Mouse (Mus musculus) CH12F3 (cell line): Measurements from ENCODE around the gene Nelfa.
"Not testable (repeated sequence)": the region's sequence is repeated elsewhere in the genome, so short reads cannot be mapped to it uniquely, and the experiment has no call there.

Experiments used
- in situ Hi-C: fragments of 300-500 bp; cut with MboI; formaldehyde crosslinking; loops from 2 replicates; pipeline ENCODE4 v1.14.3; 2020; ENCODE audit warnings: low sequenced_read_pairs

Gene Nelfa

GRCm38 (mm10) chr5:33936120-33936707 is at the start of gene Nelfa:
Gene Nelfa (minus strand): TSS chr5:33936413.
- in situ Hi-C loops, result no loop called here

GRCm38 (mm10) chr5:33983309-33984121 is 47.3 kb upstream of the Nelfa start, which contains the start of gene Gm1673:
Gene Gm1673 (plus strand): TSS chr5:33983433.
- in situ Hi-C loops, result no loop called here

DNA sequence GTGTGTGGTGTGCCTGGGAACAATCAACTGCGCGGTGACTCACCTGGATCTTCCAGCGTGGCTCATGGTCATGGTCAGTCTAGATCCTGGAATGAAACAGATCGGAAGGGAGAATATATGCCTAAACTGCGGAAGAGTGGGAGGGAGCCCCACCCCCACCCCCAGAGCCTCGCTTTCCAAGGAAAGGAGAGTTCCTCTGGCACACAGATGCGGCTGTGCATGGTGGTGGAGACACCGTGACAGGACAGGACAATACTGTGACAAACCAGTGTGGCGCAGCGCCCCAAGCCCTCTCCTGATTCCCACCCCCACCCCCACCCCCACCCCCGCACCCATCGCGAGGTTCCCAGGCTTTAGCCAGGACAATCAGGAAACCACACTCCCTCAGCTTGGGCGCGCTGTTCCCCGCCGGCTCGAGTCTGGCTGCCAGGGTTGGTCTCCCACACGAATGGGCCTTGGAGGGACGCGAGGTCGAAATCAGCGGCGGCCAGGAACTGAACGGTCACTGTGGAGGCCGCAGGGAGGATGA is 46.6 kb upstream of the Nelfa start:
- in situ Hi-C loops, result no loop called here

- in situ Hi-C loops, result no loop called here
These were observed 40.1 kb upstream of the Nelfa start for GRCm38 (mm10) chr5:33976267-33976666.

- in situ Hi-C loops, result no loop called here
These were observed 38.5 kb upstream of the Nelfa start for GRCm38 (mm10) chr5:33974736-33975135.

DNA sequence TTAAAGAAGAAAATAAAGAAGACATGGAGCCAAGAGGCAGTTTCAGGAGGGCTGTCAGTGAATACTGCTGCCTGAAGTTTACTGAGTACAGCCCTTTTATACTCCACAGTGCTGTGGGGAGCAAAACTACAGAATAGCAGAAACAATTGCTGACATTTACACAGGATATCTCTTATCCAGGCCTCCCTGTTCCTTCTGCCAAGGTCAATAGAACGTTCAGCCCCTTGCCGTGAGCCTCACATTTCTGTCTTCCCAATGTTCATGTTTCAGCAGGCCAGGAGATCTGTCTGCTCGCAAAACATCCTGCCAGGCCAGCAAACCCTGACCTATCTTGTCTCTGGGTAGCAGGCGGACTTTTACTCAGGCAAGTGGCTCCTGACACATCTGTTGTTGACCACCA is 23.2 kb upstream of the Nelfa start:
- in situ Hi-C loops, result no loop called here

- in situ Hi-C loops, result no loop called here
These were observed 19.7 kb upstream of the Nelfa start for GRCm38 (mm10) chr5:33955868-33956267.

DNA sequence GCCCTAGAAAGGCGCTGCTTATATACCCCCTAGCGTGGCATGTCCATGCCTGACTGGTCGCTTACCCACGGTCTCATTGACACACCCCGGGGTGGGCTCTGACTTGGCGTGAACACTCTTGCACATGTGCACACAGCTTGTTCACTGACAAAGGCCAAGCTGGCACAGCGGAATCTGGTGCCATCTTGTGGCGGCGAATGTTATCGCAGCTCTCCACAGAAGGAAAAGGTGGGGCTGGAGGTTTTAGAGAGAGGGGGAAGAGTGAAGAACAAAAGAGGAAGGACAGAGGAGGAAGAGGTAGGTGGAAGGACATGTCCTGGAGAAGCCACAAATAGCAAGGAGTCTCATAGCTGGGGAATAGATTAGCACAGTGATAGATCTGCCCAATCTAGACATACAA is 18.1 kb upstream of the Nelfa start:
- in situ Hi-C loops, result no loop called here

DNA sequence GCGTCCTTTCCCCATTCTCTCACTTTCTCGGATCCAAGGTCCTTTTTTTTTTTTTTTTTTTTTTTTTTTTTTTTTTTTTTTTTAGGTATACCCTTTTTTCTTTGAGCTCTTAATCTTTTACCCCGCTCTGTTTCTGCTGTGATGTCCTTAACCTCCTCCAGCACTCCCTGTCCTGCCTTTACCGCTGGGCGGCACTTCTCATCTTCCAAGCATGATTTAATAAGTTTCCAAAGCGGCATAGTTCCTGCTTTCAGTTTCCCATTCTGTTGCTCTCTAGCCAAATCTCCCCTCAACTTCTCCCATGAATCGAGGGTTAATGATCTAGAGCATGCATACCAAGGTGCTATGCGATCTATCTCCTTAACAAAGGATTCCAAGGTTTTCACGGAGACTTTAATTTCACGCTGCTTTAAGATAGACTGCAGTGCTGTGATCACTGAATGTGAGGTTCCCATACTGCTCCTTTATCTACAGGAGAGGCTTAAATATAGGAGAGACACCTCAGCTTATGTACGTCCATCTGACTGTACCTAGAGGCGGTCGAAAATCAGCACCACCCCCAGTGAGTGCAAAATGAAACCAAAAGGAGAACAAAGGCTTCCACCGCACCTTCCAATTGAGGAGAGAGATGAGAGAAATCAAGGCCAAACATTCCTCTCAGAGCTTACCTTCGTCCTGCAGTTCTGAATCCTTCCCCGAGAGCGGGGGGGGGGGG is 17.4 kb upstream of the Nelfa start:
- in situ Hi-C loops, result no loop called here

DNA sequence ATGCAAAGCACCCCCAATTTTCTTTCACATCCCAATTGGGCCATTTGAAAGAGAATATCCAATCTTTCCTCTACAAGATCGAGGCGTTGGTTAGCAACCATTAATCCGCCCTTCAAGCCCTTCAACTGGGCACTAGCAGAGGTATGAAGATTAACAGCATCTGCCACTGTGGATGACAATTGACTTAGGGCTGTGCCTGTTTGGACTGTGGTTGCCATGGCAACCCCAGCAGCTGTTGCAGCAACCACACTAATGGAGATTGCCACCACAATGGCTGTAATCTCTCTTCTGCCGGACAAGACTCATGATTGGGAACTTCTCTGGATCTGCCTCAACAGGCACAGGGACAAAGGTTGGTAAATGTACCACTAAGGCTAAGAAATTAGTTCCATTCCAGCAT is 12.1 kb upstream of the Nelfa start:
- in situ Hi-C loops, result no loop called here

DNA sequence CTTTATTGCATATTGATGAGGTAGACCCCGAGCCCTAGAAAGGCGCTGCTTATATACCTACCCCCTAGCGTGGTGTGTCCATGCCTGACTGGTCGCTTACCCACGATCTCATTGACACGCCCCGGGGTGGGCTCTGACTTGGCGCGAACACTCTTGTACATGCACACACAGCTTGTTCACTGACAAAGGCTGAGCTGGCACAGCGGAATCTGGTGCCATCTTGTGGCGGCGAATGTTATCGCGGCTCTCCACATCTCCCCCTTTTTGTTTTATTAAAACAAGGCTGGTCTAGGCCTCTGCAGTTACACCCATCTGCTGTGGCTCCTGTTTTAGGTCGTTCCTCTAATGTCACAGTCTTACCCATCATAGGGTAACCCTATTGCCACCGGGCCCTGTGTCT is 10.8 kb upstream of the Nelfa start:
- in situ Hi-C loops, result not testable (repeated sequence)

- in situ Hi-C loops, result no loop called here
These were observed 2.2 kb upstream of the Nelfa start for GRCm38 (mm10) chr5:33938448-33938847.

DNA sequence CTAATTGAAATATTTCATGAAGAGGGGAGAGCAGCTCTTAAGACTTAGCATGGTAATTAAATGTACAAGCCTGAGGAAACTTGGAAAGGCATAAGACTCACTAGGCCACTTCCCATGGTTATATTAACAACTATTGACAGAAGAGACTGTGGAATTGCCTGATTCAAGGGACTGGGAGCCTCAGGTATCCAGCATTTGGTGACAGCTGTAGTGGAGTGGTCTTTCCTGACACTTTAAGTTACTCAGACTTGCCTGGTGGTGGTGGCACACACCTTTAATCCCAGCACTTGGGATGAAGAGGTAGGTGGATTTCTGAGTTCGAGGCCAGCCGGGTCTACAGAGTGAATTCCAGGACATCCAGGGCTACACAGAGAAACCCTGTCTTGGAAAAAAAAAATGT is 1.0 kb upstream of the Nelfa start:
- in situ Hi-C loops, result no loop called here

DNA sequence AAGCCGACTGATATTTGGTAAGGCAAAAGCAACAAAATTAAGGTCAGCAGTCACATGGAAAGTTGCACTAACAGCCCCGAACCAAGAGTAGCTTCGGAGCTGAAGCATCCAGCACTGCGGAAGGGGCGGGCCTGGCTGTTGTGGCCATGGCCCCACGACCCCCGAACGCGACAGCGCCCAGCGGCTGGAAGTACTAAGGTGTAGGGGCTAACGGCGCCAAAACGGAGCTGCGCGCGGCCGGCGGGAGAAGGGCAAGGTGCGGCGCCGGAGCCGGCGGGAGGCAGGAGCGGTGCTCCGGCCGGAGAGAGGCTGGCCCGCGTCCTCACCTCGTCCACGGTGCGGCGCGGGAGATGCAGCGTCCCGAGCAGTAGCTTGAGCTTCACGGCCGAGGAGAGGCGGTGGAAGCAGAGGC is 507 bp downstream of the Nelfa start:
- in situ Hi-C loops, result no loop called here

- in situ Hi-C loops, result no loop called here
These were observed 1.3 kb downstream of the Nelfa start for GRCm38 (mm10) chr5:33934877-33935276.

DNA sequence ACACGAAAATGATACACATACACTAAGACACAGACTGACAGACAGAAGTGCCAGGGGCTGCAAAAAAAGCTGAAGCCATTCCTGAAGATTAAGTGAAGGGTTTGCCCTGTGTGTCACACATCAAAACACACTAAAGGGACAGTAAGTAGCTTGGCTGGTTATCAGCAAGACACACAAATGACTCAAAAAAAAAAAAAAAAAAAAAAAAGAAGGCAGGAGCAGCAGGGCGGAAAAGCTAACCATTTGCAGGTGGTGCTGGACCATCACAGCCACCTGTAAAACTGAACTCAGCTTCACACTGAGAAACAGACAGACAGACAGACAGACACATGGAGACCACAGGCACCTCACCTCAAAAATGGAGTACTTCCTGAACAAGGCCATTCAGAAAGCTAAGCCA is 2.1 kb downstream of the Nelfa start:
- in situ Hi-C loops, result no loop called here

DNA sequence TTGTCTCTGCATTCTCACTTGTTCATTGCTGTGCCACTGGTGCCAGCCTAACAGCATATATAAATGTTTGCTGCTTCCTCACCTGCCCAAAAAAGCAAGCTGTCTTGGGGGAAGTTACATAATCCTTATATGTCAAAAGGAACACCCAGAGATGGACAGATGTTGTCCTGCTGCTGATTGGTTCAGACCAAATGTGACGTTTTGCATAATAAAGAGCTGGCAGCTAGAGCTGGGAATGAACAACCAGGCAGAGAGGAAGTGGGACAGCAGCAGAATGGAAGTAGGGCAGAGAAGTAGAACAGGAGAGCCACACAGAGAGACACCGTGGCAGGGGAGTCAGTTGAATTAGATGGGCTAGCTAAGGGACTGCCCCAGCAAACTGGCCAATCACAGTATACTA is 3.8 kb downstream of the Nelfa start:
- in situ Hi-C loops, result no loop called here

GRCm38 (mm10) chr5:33926170-33926569 is 10.0 kb downstream of the Nelfa start:
- in situ Hi-C loops, result no loop called here

- in situ Hi-C loops, result no loop called here
These were observed 13.6 kb downstream of the Nelfa start for GRCm38 (mm10) chr5:33922566-33922965.

GRCm38 (mm10) chr5:33921486-33922235 is 14.6 kb downstream of the Nelfa start:
- in situ Hi-C loops, result no loop called here

GRCm38 (mm10) chr5:33920924-33921323 is 15.3 kb downstream of the Nelfa start:
- in situ Hi-C loops, result no loop called here
